Mouse (Mus musculus): ENCODE results near the gene Clmp. TPM values are rescaled to one million over a fixed set of nuclear protein-coding genes. Genes with fewer than 3 reads are reported as not detected.

The Clmp gene
- polyA plus RNA-seq, 1 experiment: 3.8 TPM

GRCm38 (mm10) chr9:40811860-40812259, 126.1 kb downstream of the Clmp start:
- TF ChIP-seq USF1 (IDR thresholded peaks at IDR 0.05; ENCODE audit: low read depth) (no peak), E2F4 (IDR thresholded peaks at IDR 0.05; ENCODE audit: insufficient read depth) (no peak), POLR2AphosphoS2 (IDR thresholded peaks at IDR 0.05; ENCODE audit: insufficient read length, low read depth) (no peak)
- no peak overlapping the region for H3K4me2 ChIP-seq (ENCODE audit: low read depth)
- no peak overlapping the region for H3K4me3 ChIP-seq
- no peaks in the 10 kb centered on the region for H3K27me3 ChIP-seq (ENCODE audit: control insufficient read depth, insufficient read depth, insufficient read length)
- H3ac ChIP-seq (ENCODE audit: control insufficient read depth, insufficient read length): no peak overlapping the region
- no peaks in the 10 kb centered on the region for H3K36me3 ChIP-seq (ENCODE audit: control insufficient read depth, insufficient read depth)
- no peaks in the 10 kb centered on the region for H3K79me2 ChIP-seq (ENCODE audit: control insufficient read depth, insufficient read depth)

GRCm38 (mm10) chr9:40814060-40814459, 128.3 kb downstream of the Clmp start:
- Histone ChIP-seq H3K79me2 (ENCODE audit: control insufficient read depth, insufficient read depth) (no peaks in the 10 kb centered on the region), H3ac (ENCODE audit: control insufficient read depth, insufficient read length) (no peak overlapping the region), H3K36me3 (ENCODE audit: control insufficient read depth, insufficient read depth) (no peaks in the 10 kb centered on the region), H3K4me3 (no peak overlapping the region), H3K4me2 (ENCODE audit: low read depth) (no peak overlapping the region), H3K27me3 (ENCODE audit: control insufficient read depth, insufficient read depth, insufficient read length) (no peaks in the 10 kb centered on the region)
- no peak for TF ChIP-seq REST (IDR thresholded peaks at IDR 0.05; ENCODE audit: insufficient read depth, insufficient read length)
- TF ChIP-seq POLR2A (IDR thresholded peaks at IDR 0.05; ENCODE audit: insufficient read length, low read depth): no peak
- no peak for TF ChIP-seq USF1 (IDR thresholded peaks at IDR 0.05; ENCODE audit: low read depth)
- no peak for TF ChIP-seq MYOG (IDR thresholded peaks at IDR 0.05; ENCODE audit: control insufficient read depth in 1 of 3, insufficient read depth in 1 of 3, insufficient read length in 2 of 3, low read depth in 2 of 3)
- no peak for TF ChIP-seq TCF12 (IDR thresholded peaks at IDR 0.05; ENCODE audit: insufficient read depth, poor library complexity, severe bottlenecking)
- TF ChIP-seq POLR2AphosphoS2 (IDR thresholded peaks at IDR 0.05; ENCODE audit: insufficient read length, low read depth): no peak

- H3K27me3 ChIP-seq (ENCODE audit: control insufficient read depth, insufficient read depth, insufficient read length): no peaks in the 10 kb centered on the region
- TF ChIP-seq USF1 (IDR thresholded peaks at IDR 0.05; ENCODE audit: low read depth) (no peak), CEBPB (IDR thresholded peaks at IDR 0.05; ENCODE audit: insufficient read depth, poor library complexity, severe bottlenecking) (no peak), MAX (IDR thresholded peaks at IDR 0.05; ENCODE audit: low read depth) (no peak), MYOG (IDR thresholded peaks at IDR 0.05; ENCODE audit: control insufficient read depth in 1 of 3, insufficient read depth in 1 of 3, insufficient read length in 2 of 3, low read depth in 2 of 3) (no peak), POLR2A (IDR thresholded peaks at IDR 0.05; ENCODE audit: insufficient read length, low read depth) (no peak), POLR2AphosphoS2 (IDR thresholded peaks at IDR 0.05; ENCODE audit: insufficient read length, low read depth) (no peak), REST (IDR thresholded peaks at IDR 0.05; ENCODE audit: insufficient read depth, insufficient read length) (no peak), TCF3 (IDR thresholded peaks at IDR 0.05; ENCODE audit: insufficient read length, low read depth) (no peak), MYOD1 (IDR thresholded peaks at IDR 0.05; ENCODE audit: control insufficient read depth in 1 of 3, insufficient read length in 2 of 3, low read depth in 2 of 3) (no peak), E2F4 (IDR thresholded peaks at IDR 0.05; ENCODE audit: insufficient read depth) (no peak), TCF12 (IDR thresholded peaks at IDR 0.05; ENCODE audit: insufficient read depth, poor library complexity, severe bottlenecking) (no peak), SRF (IDR thresholded peaks at IDR 0.05; ENCODE audit: control insufficient read depth, insufficient read length, low read depth) (no peak)
- H3K4me3 ChIP-seq: no peak overlapping the region
- no peak overlapping the region for H3ac ChIP-seq (ENCODE audit: control insufficient read depth, insufficient read length)
- H3K4me2 ChIP-seq (ENCODE audit: low read depth): no peak overlapping the region
- H3K79me2 ChIP-seq (ENCODE audit: control insufficient read depth, insufficient read depth): no peaks in the 10 kb centered on the region
- H3K36me3 ChIP-seq (ENCODE audit: control insufficient read depth, insufficient read depth): no peaks in the 10 kb centered on the region
These were observed 131.7 kb downstream of the Clmp start for GRCm38 (mm10) chr9:40817325-40818028.

GRCm38 (mm10) chr9:40825601-40826000, 139.8 kb downstream of the Clmp start:
- H3K36me3 ChIP-seq (ENCODE audit: control insufficient read depth, insufficient read depth): no peaks in the 10 kb centered on the region
- H3K27me3 ChIP-seq (ENCODE audit: control insufficient read depth, insufficient read depth, insufficient read length): peaks cover 4% of the 10 kb centered on the region
- H3K4me2 ChIP-seq (ENCODE audit: low read depth): no peak overlapping the region
- H3K79me2 ChIP-seq (ENCODE audit: control insufficient read depth, insufficient read depth): no peaks in the 10 kb centered on the region
- no peak for TF ChIP-seq TCF12 (IDR thresholded peaks at IDR 0.05; ENCODE audit: insufficient read depth, poor library complexity, severe bottlenecking)
- no peak for TF ChIP-seq MYOD1 (IDR thresholded peaks at IDR 0.05; ENCODE audit: control insufficient read depth in 1 of 3, insufficient read length in 2 of 3, low read depth in 2 of 3)
- TF ChIP-seq USF1 (IDR thresholded peaks at IDR 0.05; ENCODE audit: low read depth): no peak
- TF ChIP-seq CEBPB (IDR thresholded peaks at IDR 0.05; ENCODE audit: insufficient read depth, poor library complexity, severe bottlenecking): no peak
- H3ac ChIP-seq (ENCODE audit: control insufficient read depth, insufficient read length): no peak overlapping the region
- no peak overlapping the region for H3K4me3 ChIP-seq

GRCm38 (mm10) chr9:40827366-40827765, 141.6 kb downstream of the Clmp start:
- no peak overlapping the region for H3ac ChIP-seq (ENCODE audit: control insufficient read depth, insufficient read length)

More at GRCm38 (mm10) chr9:40827366-40827765, 141.6 kb downstream of the Clmp start:
- Histone ChIP-seq H3K79me2 (ENCODE audit: control insufficient read depth, insufficient read depth) (no peaks in the 10 kb centered on the region), H3K4me3 (no peak overlapping the region), H3K27me3 (ENCODE audit: control insufficient read depth, insufficient read depth, insufficient read length) (peaks cover 4% of the 10 kb centered on the region), H3K4me2 (ENCODE audit: low read depth) (no peak overlapping the region), H3K36me3 (ENCODE audit: control insufficient read depth, insufficient read depth) (no peaks in the 10 kb centered on the region)
- TF ChIP-seq SRF (IDR thresholded peaks at IDR 0.05; ENCODE audit: control insufficient read depth, insufficient read length, low read depth): no peak
- no peak for TF ChIP-seq TCF12 (IDR thresholded peaks at IDR 0.05; ENCODE audit: insufficient read depth, poor library complexity, severe bottlenecking)
- TF ChIP-seq POLR2AphosphoS2 (IDR thresholded peaks at IDR 0.05; ENCODE audit: insufficient read length, low read depth): no peak
- TF ChIP-seq E2F4 (IDR thresholded peaks at IDR 0.05; ENCODE audit: insufficient read depth): no peak
- TF ChIP-seq MYOG (IDR thresholded peaks at IDR 0.05; ENCODE audit: control insufficient read depth in 1 of 3, insufficient read depth in 1 of 3, insufficient read length in 2 of 3, low read depth in 2 of 3): no peak
- TF ChIP-seq MYOD1 (IDR thresholded peaks at IDR 0.05; ENCODE audit: control insufficient read depth in 1 of 3, insufficient read length in 2 of 3, low read depth in 2 of 3): no peak
- TF ChIP-seq TCF3 (IDR thresholded peaks at IDR 0.05; ENCODE audit: insufficient read length, low read depth): no peak
- TF ChIP-seq CEBPB (IDR thresholded peaks at IDR 0.05; ENCODE audit: insufficient read depth, poor library complexity, severe bottlenecking): no peak
- TF ChIP-seq REST (IDR thresholded peaks at IDR 0.05; ENCODE audit: insufficient read depth, insufficient read length): no peak
- TF ChIP-seq USF1 (IDR thresholded peaks at IDR 0.05; ENCODE audit: low read depth): no peak
- no peak for TF ChIP-seq MAX (IDR thresholded peaks at IDR 0.05; ENCODE audit: low read depth)
- no peak for TF ChIP-seq POLR2A (IDR thresholded peaks at IDR 0.05; ENCODE audit: insufficient read length, low read depth)

All from myocyte (in vitro differentiated cells).